Mouse (Mus musculus) lung, postnatal 0 days (tissue): ENCODE data around the gene Col9a1.

Experiments
- CTCF ChIP-seq: IDR thresholded peaks from 2 replicates; pipeline ENCODE4 v1.5.1; 2016; ENCODE audit warnings: antibody characterized with exemption, mild to moderate bottlenecking
- EP300 ChIP-seq: IDR thresholded peaks from 2 replicates; pipeline ENCODE4 v1.6.1; 2016; ENCODE audit warnings: antibody characterized with exemption, mild to moderate bottlenecking, control low read depth

DNA sequence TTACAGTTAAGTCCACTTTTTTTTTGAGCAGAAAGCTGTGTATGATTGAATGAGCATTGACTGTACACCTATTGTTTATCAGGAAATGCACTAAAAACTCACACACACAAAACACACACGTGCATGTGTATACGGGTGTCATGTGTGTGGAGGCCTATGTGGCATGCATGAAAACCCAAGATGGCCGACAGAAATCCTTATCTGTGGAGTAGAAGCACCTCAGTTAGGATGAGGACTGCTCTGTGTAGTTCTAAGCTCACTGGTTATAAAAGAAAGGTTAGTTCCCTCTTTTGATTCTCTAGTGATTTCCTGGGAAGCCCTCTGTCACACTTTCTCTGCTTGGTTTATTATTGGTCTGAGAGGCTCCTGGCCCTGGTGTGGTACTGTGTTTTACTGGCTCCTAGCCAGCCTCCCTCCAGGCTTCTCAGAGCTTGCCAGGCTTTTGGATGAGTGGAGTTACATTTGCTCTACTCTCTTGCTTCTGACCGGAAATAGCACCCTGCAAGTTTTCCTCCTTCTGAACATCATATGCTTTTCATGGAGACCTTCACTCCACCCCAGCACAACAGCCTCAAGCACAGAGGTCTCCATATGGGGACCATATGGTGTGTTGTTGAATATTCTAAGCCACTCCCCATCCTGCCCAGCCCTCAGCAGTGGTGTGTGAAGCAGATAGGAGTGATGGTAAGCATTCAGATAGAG lies 48.6 kb downstream of the Col9a1 start:
- TF ChIP-seq CTCF (no peak), EP300 (no peak)
